Mouse (Mus musculus): ENCODE measurements around the gene Sept5. TPM values are rescaled to one million over a fixed set of nuclear protein-coding genes. Genes with fewer than 3 reads are reported as not detected.

Sept5 gene
- polyA plus RNA-seq, 1 experiment: 74.2 TPM

DNA sequence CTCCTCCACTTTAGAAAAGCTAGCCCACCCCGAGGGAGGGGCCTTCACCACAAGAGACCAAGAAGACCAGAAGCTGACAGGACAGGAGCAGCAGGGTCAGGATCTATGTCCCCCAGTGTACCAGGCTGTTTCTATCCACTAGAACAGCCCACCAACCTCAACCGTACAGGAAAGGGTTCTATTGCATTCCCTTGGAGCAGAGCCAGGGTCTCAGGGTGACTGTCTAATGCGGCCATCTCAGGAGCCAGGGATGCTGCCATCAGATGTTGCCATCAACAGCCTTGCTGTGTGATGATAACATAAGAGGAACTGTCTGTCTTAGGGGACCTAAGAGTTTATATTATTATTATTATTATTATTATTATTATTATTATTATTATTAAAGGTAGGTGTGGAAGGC lies 52.7 kb downstream of the Sept5 start:
- no peak overlapping the region for H3K4me3 ChIP-seq (ENCODE audit: insufficient read depth, poor library complexity, severe bottlenecking)
- H3K27me3 ChIP-seq (ENCODE audit: control insufficient read depth, insufficient read depth, insufficient read length): no peaks in the 10 kb centered on the region
- TF ChIP-seq FOSL1 (IDR thresholded peaks at IDR 0.05; ENCODE audit: insufficient read depth, low read length, poor library complexity, severe bottlenecking): no peak
- TF ChIP-seq CEBPB (IDR thresholded peaks at IDR 0.05; ENCODE audit: low read depth): no peak
- TF ChIP-seq MYOD1 (IDR thresholded peaks at IDR 0.05; ENCODE audit: control insufficient read depth, insufficient read length, low read depth): no peak
- TF ChIP-seq MYOG (IDR thresholded peaks at IDR 0.05; ENCODE audit: control insufficient read depth, extremely low read depth, insufficient read length): no peak
- no peak for TF ChIP-seq USF1 (IDR thresholded peaks at IDR 0.05; ENCODE audit: low read depth)
- no peak for TF ChIP-seq MAX (IDR thresholded peaks at IDR 0.05)
- no peak for TF ChIP-seq CTCF (IDR thresholded peaks at IDR 0.05; ENCODE audit: control insufficient read depth, insufficient read depth, insufficient read length)
- no peaks in the 10 kb centered on the region for H3K79me3 ChIP-seq (ENCODE audit: low read depth)
- H3K79me2 ChIP-seq (ENCODE audit: control insufficient read depth, insufficient read depth): no peaks in the 10 kb centered on the region
- peaks cover 9% of the 10 kb centered on the region for H3K36me3 ChIP-seq (ENCODE audit: control insufficient read depth, insufficient read depth)
- H3ac ChIP-seq (ENCODE audit: control insufficient read depth, insufficient read length, low read depth): no peak overlapping the region

DNA sequence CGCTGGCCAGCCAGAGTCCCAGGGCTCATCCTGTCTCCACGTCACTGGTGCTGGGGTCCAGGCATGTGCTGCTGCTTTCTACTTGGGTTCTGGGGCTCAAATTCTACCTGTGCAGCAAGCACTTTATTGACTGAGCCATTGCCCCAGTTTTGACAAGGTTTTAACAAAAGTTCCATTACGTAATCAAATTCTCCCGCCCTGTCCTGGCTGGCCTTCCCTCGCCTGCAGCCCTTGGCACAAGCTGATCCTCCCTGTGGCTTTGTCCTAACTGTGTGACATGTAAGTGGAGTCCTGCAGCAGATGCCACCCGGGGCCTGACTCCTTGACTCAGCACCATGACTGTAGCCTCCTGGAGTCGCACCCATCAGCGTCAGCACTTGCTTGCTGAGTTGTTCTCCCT lies 55.6 kb downstream of the Sept5 start:
- no peak overlapping the region for H3K4me3 ChIP-seq (ENCODE audit: insufficient read depth, poor library complexity, severe bottlenecking)
- TF ChIP-seq MAX (IDR thresholded peaks at IDR 0.05) (no peak), FOSL1 (IDR thresholded peaks at IDR 0.05; ENCODE audit: insufficient read depth, low read length, poor library complexity, severe bottlenecking) (no peak), CTCF (IDR thresholded peaks at IDR 0.05; ENCODE audit: control insufficient read depth, insufficient read depth, insufficient read length) (no peak), CEBPB (IDR thresholded peaks at IDR 0.05; ENCODE audit: low read depth) (no peak), MYOD1 (IDR thresholded peaks at IDR 0.05; ENCODE audit: control insufficient read depth, insufficient read length, low read depth) (no peak), USF1 (IDR thresholded peaks at IDR 0.05; ENCODE audit: low read depth) (no peak), MYOG (IDR thresholded peaks at IDR 0.05; ENCODE audit: control insufficient read depth, extremely low read depth, insufficient read length) (no peak)
- no peaks in the 10 kb centered on the region for H3K79me3 ChIP-seq (ENCODE audit: low read depth)
- H3K79me2 ChIP-seq (ENCODE audit: control insufficient read depth, insufficient read depth): no peaks in the 10 kb centered on the region
- H3K36me3 ChIP-seq (ENCODE audit: control insufficient read depth, insufficient read depth): no peaks in the 10 kb centered on the region
- H3ac ChIP-seq (ENCODE audit: control insufficient read depth, insufficient read length, low read depth): no peak overlapping the region
- H3K27me3 ChIP-seq (ENCODE audit: control insufficient read depth, insufficient read depth, insufficient read length): no peaks in the 10 kb centered on the region

Other genes starting within 250 kb of the Sept5 start
- gene Txnrd2, start 203.6 kb downstream of the Sept5 start, polyA plus RNA-seq (2012; fragmentation: generic; extraction: Trizol): 19.4 TPM
- gene Comt, start 203.1 kb downstream of the Sept5 start, polyA plus RNA-seq (2012; fragmentation: generic; extraction: Trizol): 96.2 TPM
- gene Gnb1l, start 131.2 kb downstream of the Sept5 start, polyA plus RNA-seq (2012; fragmentation: generic; extraction: Trizol): 13.3 TPM
- 10.6 TPM for gene Rtl10, start 131.1 kb downstream of the Sept5 start, polyA plus RNA-seq (2012; fragmentation: generic; extraction: Trizol)
- 12.1 TPM for gene Tbx1, start 39.3 kb downstream of the Sept5 start, polyA plus RNA-seq (2012; fragmentation: generic; extraction: Trizol)
- gene Gp1bb, start 7.6 kb downstream of the Sept5 start, polyA plus RNA-seq (2012; fragmentation: generic; extraction: Trizol): 6.4 TPM
- 5.3 TPM for gene Gm49601, start 3.5 kb downstream of the Sept5 start, polyA plus RNA-seq (2012; fragmentation: generic; extraction: Trizol)
- 0.02 TPM for gene Cldn5, start 146.9 kb upstream of the Sept5 start, polyA plus RNA-seq (2012; fragmentation: generic; extraction: Trizol)
- gene Ufd1, start 181.8 kb upstream of the Sept5 start, polyA plus RNA-seq (2012; fragmentation: generic; extraction: Trizol): 35.5 TPM
- 52.1 TPM for gene Cdc45, start 182.0 kb upstream of the Sept5 start, polyA plus RNA-seq (2012; fragmentation: generic; extraction: Trizol)
- 1.5 TPM for gene 2510002D24Rik, start 206.6 kb upstream of the Sept5 start, polyA plus RNA-seq (2012; fragmentation: generic; extraction: Trizol)
- gene Gm28539, start 206.6 kb upstream of the Sept5 start, polyA plus RNA-seq (2012; fragmentation: generic; extraction: Trizol): not detected
- 62.7 TPM for gene Mrpl40, start 246.9 kb upstream of the Sept5 start, polyA plus RNA-seq (2012; fragmentation: generic; extraction: Trizol)
- gene Hira, start 247.1 kb upstream of the Sept5 start, polyA plus RNA-seq (2012; fragmentation: generic; extraction: Trizol): 43.8 TPM